Mouse (Mus musculus): Measurements from ENCODE around the gene Ngf.

- no peak for TF ChIP-seq CTCF (conservative IDR thresholded peaks at IDR 0.05; ENCODE audit: low read length)
- TF ChIP-seq NANOG (IDR thresholded peaks at IDR 0.05; ENCODE audit: borderline replicate concordance, low read length), result no peak
- no peak for TF ChIP-seq POU5F1 (IDR thresholded peaks at IDR 0.05; ENCODE audit: borderline replicate concordance, low read length)
Measured at GRCm38 (mm10) chr3:102445567-102445966, 24.2 kb upstream of the Ngf start.

All from E14TG2a.4 (cell line).